In the genomic region with DNA sequence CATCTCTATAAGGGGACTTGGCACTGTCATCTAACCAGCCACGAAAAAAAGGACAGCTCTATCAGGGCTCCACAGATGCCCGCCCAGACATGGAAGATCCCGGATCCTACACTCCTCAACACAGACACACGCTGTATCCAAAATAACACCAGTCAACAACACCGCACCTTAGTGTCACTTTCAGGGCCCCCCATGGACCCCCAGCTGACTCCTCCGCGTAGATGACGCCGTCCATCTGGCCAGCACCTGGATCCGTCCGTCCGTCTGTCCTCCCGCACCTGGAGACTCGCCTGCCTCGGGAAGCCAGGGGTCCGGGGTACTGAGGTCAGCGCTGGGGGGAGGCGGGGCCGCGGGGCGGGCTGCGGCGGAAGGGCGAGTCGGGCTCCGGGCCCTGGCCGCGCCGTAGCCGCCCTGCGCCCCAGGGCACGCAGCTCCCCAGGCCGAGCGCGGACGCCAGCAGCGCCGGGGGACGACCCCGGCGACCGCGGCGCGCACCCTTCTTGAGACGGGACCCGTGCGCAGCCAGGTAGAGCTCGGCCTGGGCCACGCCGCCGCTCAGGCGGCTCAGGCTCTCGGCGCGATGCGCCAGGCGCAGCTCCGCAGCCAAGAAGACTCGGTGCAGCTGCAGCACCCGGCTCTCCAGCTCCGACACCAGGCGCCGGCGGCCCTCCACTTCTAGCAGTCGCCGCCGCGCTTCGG, we compare ENCODE assay signal across 9 mouse cellular contexts. TPM values are rescaled to one million over a fixed set of nuclear protein-coding genes. Genes with fewer than 3 reads are reported as not detected.
DNase-seq lines count a peak whose midpoint lies in the region; ATAC-seq and TF ChIP-seq lines count a peak whose summit lies in the region.
"Had no signal": no experiment of that assay in that cellular context is flagged by ENCODE, and none has a peak within 500 bp of the region (broad histone marks: within the 10 kb centered on the region; RNA-seq: fewer than 3 reads in every experiment).

No protein-coding gene starts in this region.

- DNase-seq in heart, postnatal 4 days: no peak
- peak; percentile 69 for DNase-seq in cerebellum, adult 9-10 months
- no peak for DNase-seq in heart, postnatal 0 days (ENCODE audit: low spot score)
- no peak for DNase-seq in liver, embryonic 14.5 days (ENCODE audit: low read depth in 3 of 3, low spot score in 3 of 3)
- no peak for DNase-seq in left cerebral cortex, adult 8-10 months (ENCODE audit: low spot score in 2 of 2)

- H3K36me3 ChIP-seq in heart, embryonic 11.5 days (ENCODE audit: control insufficient read depth, insufficient read depth, low read length): no peaks in the 10 kb centered on the region
- H3K36me3 ChIP-seq in E14TG2a.4 (ENCODE audit: insufficient read depth, low read length): no peaks in the 10 kb centered on the region
- no peaks in the 10 kb centered on the region for H3K36me3 ChIP-seq in heart, postnatal 0 days (replicated peaks; ENCODE audit: control insufficient read depth, insufficient read depth, low read length)
- H3K36me3 ChIP-seq in liver, embryonic 14.5 days (replicated peaks; ENCODE audit: control insufficient read depth, insufficient read depth, low read depth): no peaks in the 10 kb centered on the region

- TF ChIP-seq CTCF in E14TG2a.4 (conservative IDR thresholded peaks at IDR 0.05; ENCODE audit: low read length): no peak
- no peak for TF ChIP-seq CTCF in heart, postnatal 0 days (IDR thresholded peaks at IDR 0.05; ENCODE audit: low read depth)
- TF ChIP-seq CTCF in liver, embryonic 14.5 days (IDR thresholded peaks at IDR 0.05; ENCODE audit: low read depth): no peak

- H3K9ac ChIP-seq in heart, embryonic 11.5 days (ENCODE audit: low read depth, low read length): peak overlapping the region; percentile 17; the same call in 1 of the 2 replicates
- peak overlapping the region; percentile 54 for H3K9ac ChIP-seq in heart, postnatal 0 days (replicated peaks; ENCODE audit: low read depth, low read length)
- no peak overlapping the region for H3K9ac ChIP-seq in liver, embryonic 14.5 days (replicated peaks)

- H3K4me2 ChIP-seq in heart, embryonic 11.5 days: peak overlapping the region; percentile 99
- H3K4me2 ChIP-seq in heart, postnatal 0 days (ENCODE audit: low read depth, low read length): peak overlapping the region; percentile 97
- H3K4me2 ChIP-seq in liver, embryonic 14.5 days (ENCODE audit: low read depth): peak overlapping the region; percentile 47

- no peaks in the 10 kb centered on the region for H3K9me3 ChIP-seq in heart, embryonic 11.5 days (replicated peaks; ENCODE audit: control insufficient read depth, low read length)
- H3K9me3 ChIP-seq in E14TG2a.4 (ENCODE audit: low read length): no peaks in the 10 kb centered on the region
- H3K9me3 ChIP-seq in heart, postnatal 0 days (replicated peaks; ENCODE audit: control insufficient read depth, low read length): no peaks in the 10 kb centered on the region
- H3K9me3 ChIP-seq in liver, embryonic 14.5 days (ENCODE audit: control insufficient read depth, low read length): no peaks in the 10 kb centered on the region

- under 1% methylated on average over 68 of the region's 70 CpGs for WGBS in heart, embryonic 11.5 days (ENCODE audit: insufficient replicate concordance)
- under 1% methylated on average over 65 of the region's 70 CpGs for WGBS in heart, postnatal 0 days
- 1% methylated on average over 69 of the region's 70 CpGs for WGBS in liver, embryonic 14.5 days (ENCODE audit: insufficient replicate concordance)

- H3K27ac ChIP-seq in heart, embryonic 11.5 days (ENCODE audit: low read depth, low read length): no peak overlapping the region
- no peak overlapping the region for H3K27ac ChIP-seq in heart, postnatal 0 days (ENCODE audit: low read depth)
- no peak overlapping the region for H3K27ac ChIP-seq in liver, embryonic 14.5 days
- H3K27ac ChIP-seq: macrophage had no signal

- peaks cover 78% of the 10 kb centered on the region for H3K27me3 ChIP-seq in heart, embryonic 11.5 days (ENCODE audit: control insufficient read depth, insufficient read depth, low read length)
- peaks cover 63% of the 10 kb centered on the region for H3K27me3 ChIP-seq in E14TG2a.4 (ENCODE audit: insufficient read depth, low read length)
- H3K27me3 ChIP-seq in heart, postnatal 0 days (ENCODE audit: control insufficient read depth, insufficient read depth, low read length): peaks cover 65% of the 10 kb centered on the region
- peaks cover 72% of the 10 kb centered on the region for H3K27me3 ChIP-seq in liver, embryonic 14.5 days (ENCODE audit: control insufficient read depth, insufficient read depth, low read length)

- peak; percentile 43; the same call in 1 of the 2 replicates for ATAC-seq in heart, embryonic 11.5 days (replicated peaks; ENCODE audit: insufficient number of reproducible peaks, low FRiP score, low TSS enrichment)
- ATAC-seq in heart, postnatal 0 days (ENCODE audit: insufficient read depth, low read depth): peak; percentile 10; the same call in 1 of the 2 replicates
- ATAC-seq in liver, embryonic 14.5 days (ENCODE audit: insufficient read depth): no peak
- ATAC-seq in granulocyte monocyte progenitor cell, adult 5-6 weeks (replicated peaks; ENCODE audit: poor library complexity, severe bottlenecking): no peak

- no peak for TF ChIP-seq EP300 in heart, postnatal 0 days (IDR thresholded peaks at IDR 0.05; ENCODE audit: low read depth)
- TF ChIP-seq EP300 in liver, embryonic 14.5 days (IDR thresholded peaks at IDR 0.05; ENCODE audit: low read depth): no peak

- peaks cover 13% of the 10 kb centered on the region for H3K4me1 ChIP-seq in heart, embryonic 11.5 days (ENCODE audit: control insufficient read depth, insufficient read depth, low read length)
- peaks cover 46% of the 10 kb centered on the region for H3K4me1 ChIP-seq in E14TG2a.4 (replicated peaks; ENCODE audit: low read depth, low read length)
- peaks cover 13% of the 10 kb centered on the region for H3K4me1 ChIP-seq in heart, postnatal 0 days (ENCODE audit: control insufficient read depth, insufficient read depth)
- peaks cover 0 to 5% of the 10 kb centered on the region in 2 experiments; a peak in 1 of 4 replicates for H3K4me1 ChIP-seq in liver, embryonic 14.5 days (replicated peaks; ENCODE audit: control insufficient read depth in 2 of 2, insufficient read depth in 2 of 2, low read length in 1 of 2)

- H3K4me3 ChIP-seq in heart, embryonic 11.5 days (ENCODE audit: low read depth, low read length): peak overlapping the region; percentile 68
- peak overlapping the region; percentile 88 for H3K4me3 ChIP-seq in E14TG2a.4 (replicated peaks; ENCODE audit: low read length)
- peak overlapping the region; percentile 60 for H3K4me3 ChIP-seq in heart, postnatal 0 days (ENCODE audit: low read depth, low read length)
- peak overlapping the region in 1 of 2 experiments; percentile 30; a peak in 2 of 4 replicates for H3K4me3 ChIP-seq in liver, embryonic 14.5 days (ENCODE audit: insufficient read depth in 1 of 2, low read depth in 2 of 2, low read length in 2 of 2)

RNA-seq across cellular contexts. Expression of a gene that starts 0.7 kb away (rescaled TPM):
- 0.94 and 1.4 TPM in 2 replicates for polyA plus RNA-seq in heart, embryonic 11.5 days (2014; fragmentation: Nextera tagmentation; extraction: Ambion mirVana)
- total RNA-seq in heart, postnatal 4 days (2021): 1 to 10 TPM; 1.4 to 2.4 TPM
- 4.1 and 9.8 TPM in 2 replicates for total RNA-seq in heart, postnatal 0 days (2014; rRNA removed; ENCODE audit: low replicate concordance)
- 1.8 and 2.7 TPM in 2 replicates for polyA plus RNA-seq in heart, postnatal 0 days (2015; fragmentation: Nextera tagmentation; extraction: Ambion mirVana)
- polyA plus RNA-seq in liver, embryonic 14.5 days (2012; rRNA removed): 0.04 TPM in 1 of 2 replicates, not detected in the other
- not detected in 2 replicates for polyA plus RNA-seq in liver, embryonic 14.5 days (2014; fragmentation: Nextera tagmentation; extraction: Ambion mirVana)
- total RNA-seq in granulocyte monocyte progenitor cell, adult 5-6 weeks (2014; fragmentation: Nextera tagmentation): not detected in 2 replicates
- not detected in 2 replicates for total RNA-seq in granulocyte monocyte progenitor cell, adult 5-6 weeks (2017)
- total RNA-seq in left cerebral cortex, adult 8-10 months (2022): 100 to 1,000 TPM; 177 to 204 (median 186) TPM

RNA-seq across cellular contexts. Expression of a gene that starts 17.7 kb away (rescaled TPM):
- 0.47 and 0.83 TPM in 2 replicates for polyA plus RNA-seq in heart, embryonic 11.5 days (2014; fragmentation: Nextera tagmentation; extraction: Ambion mirVana)
- total RNA-seq in heart, postnatal 4 days (2021): 1 to 10 TPM; 1.9 to 3.1 TPM
- total RNA-seq in heart, postnatal 0 days (2014; rRNA removed; ENCODE audit: low replicate concordance): 33.3 and 48.2 TPM in 2 replicates
- polyA plus RNA-seq in heart, postnatal 0 days (2015; fragmentation: Nextera tagmentation; extraction: Ambion mirVana): 0.78 and 1.4 TPM in 2 replicates
- 0.02 and 0.05 TPM in 2 replicates for polyA plus RNA-seq in liver, embryonic 14.5 days (2012; rRNA removed)
- polyA plus RNA-seq in liver, embryonic 14.5 days (2014; fragmentation: Nextera tagmentation; extraction: Ambion mirVana): not detected in 2 replicates
- total RNA-seq in granulocyte monocyte progenitor cell, adult 5-6 weeks (2014; fragmentation: Nextera tagmentation): not detected in 2 replicates
- not detected in 2 replicates for total RNA-seq in granulocyte monocyte progenitor cell, adult 5-6 weeks (2017)
- under 1 TPM in 2 of 4 experiments, not detected in 2; 0.14 to 0.26 TPM for total RNA-seq in left cerebral cortex, adult 8-10 months (2022)
- polyA plus RNA-seq: macrophage had no signal

RNA-seq across cellular contexts. Expression of a gene that starts 21.2 kb away (rescaled TPM):
- polyA plus RNA-seq in heart, embryonic 11.5 days (2014; fragmentation: Nextera tagmentation; extraction: Ambion mirVana): 0.77 and 0.80 TPM in 2 replicates
- total RNA-seq in heart, postnatal 4 days (2021): not detected
- total RNA-seq in heart, postnatal 0 days (2014; rRNA removed; ENCODE audit: low replicate concordance): not detected in 2 replicates
- polyA plus RNA-seq in heart, postnatal 0 days (2015; fragmentation: Nextera tagmentation; extraction: Ambion mirVana): 0.16 and 0.30 TPM in 2 replicates
- 0.18 and 0.43 TPM in 2 replicates for polyA plus RNA-seq in liver, embryonic 14.5 days (2012; rRNA removed)
- polyA plus RNA-seq in liver, embryonic 14.5 days (2014; fragmentation: Nextera tagmentation; extraction: Ambion mirVana): 0.48 and 0.53 TPM in 2 replicates
- 0.32 TPM in 1 of 2 replicates, not detected in the other for total RNA-seq in granulocyte monocyte progenitor cell, adult 5-6 weeks (2014; fragmentation: Nextera tagmentation)
- total RNA-seq in granulocyte monocyte progenitor cell, adult 5-6 weeks (2017): not detected in 2 replicates
- under 1 TPM in 2 of 4 experiments, not detected in 2; 0.35 to 0.62 TPM for total RNA-seq in left cerebral cortex, adult 8-10 months (2022)
- polyA plus RNA-seq: macrophage had no signal

RNA-seq across cellular contexts. Expression of a gene that starts 48.2 kb away (rescaled TPM):
- 221 TPM in 2 replicates for polyA plus RNA-seq in heart, embryonic 11.5 days (2014; fragmentation: Nextera tagmentation; extraction: Ambion mirVana)
- 10 to 100 TPM; 89.3 to 90.2 TPM for total RNA-seq in heart, postnatal 4 days (2021)
- total RNA-seq in heart, postnatal 0 days (2014; rRNA removed; ENCODE audit: low replicate concordance): 29.2 and 42.1 TPM in 2 replicates
- 146 and 152 TPM in 2 replicates for polyA plus RNA-seq in heart, postnatal 0 days (2015; fragmentation: Nextera tagmentation; extraction: Ambion mirVana)
- 64.5 and 124 TPM in 2 replicates for polyA plus RNA-seq in liver, embryonic 14.5 days (2012; rRNA removed)
- polyA plus RNA-seq in liver, embryonic 14.5 days (2014; fragmentation: Nextera tagmentation; extraction: Ambion mirVana): 88.2 and 101 TPM in 2 replicates
- total RNA-seq in granulocyte monocyte progenitor cell, adult 5-6 weeks (2014; fragmentation: Nextera tagmentation): 246 and 253 TPM in 2 replicates
- total RNA-seq in granulocyte monocyte progenitor cell, adult 5-6 weeks (2017): 262 and 283 TPM in 2 replicates
- 100 to 1,000 TPM; 139 to 165 (median 156) TPM for total RNA-seq in left cerebral cortex, adult 8-10 months (2022)

RNA-seq across cellular contexts. Expression of a gene that starts 55.6 kb away (rescaled TPM):
- polyA plus RNA-seq in heart, embryonic 11.5 days (2014; fragmentation: Nextera tagmentation; extraction: Ambion mirVana): 9.6 and 11.0 TPM in 2 replicates
- 10 to 100 TPM in 1 of 2 experiments, 1 to 10 TPM in 1; 8.0 to 11.5 TPM for total RNA-seq in heart, postnatal 4 days (2021)
- 11.1 and 36.4 TPM in 2 replicates for total RNA-seq in heart, postnatal 0 days (2014; rRNA removed; ENCODE audit: low replicate concordance)
- 30.8 and 32.2 TPM in 2 replicates for polyA plus RNA-seq in heart, postnatal 0 days (2015; fragmentation: Nextera tagmentation; extraction: Ambion mirVana)
- 0.38 and 0.48 TPM in 2 replicates for polyA plus RNA-seq in liver, embryonic 14.5 days (2012; rRNA removed)
- polyA plus RNA-seq in liver, embryonic 14.5 days (2014; fragmentation: Nextera tagmentation; extraction: Ambion mirVana): 0.77 and 0.85 TPM in 2 replicates
- 4.0 and 6.4 TPM in 2 replicates for total RNA-seq in granulocyte monocyte progenitor cell, adult 5-6 weeks (2014; fragmentation: Nextera tagmentation)
- 1.4 and 2.0 TPM in 2 replicates for total RNA-seq in granulocyte monocyte progenitor cell, adult 5-6 weeks (2017)
- total RNA-seq in left cerebral cortex, adult 8-10 months (2022): not detected
- polyA plus RNA-seq: macrophage had no signal

Comparison
In these comparisons a context has a peak if more than half of its experiments do, and no peak if none do; other contexts are left out.
1. ATAC-seq: peak in heart, embryonic 11.5 days (single experiment) and heart, postnatal 0 days (single experiment); none in liver, embryonic 14.5 days (single experiment) and granulocyte monocyte progenitor cell, adult 5-6 weeks (single experiment).
2. H3K4me2 ChIP-seq: peak in every context shown above with its lines; median percentile 99 in heart, embryonic 11.5 days; 97 in heart, postnatal 0 days; 47 in liver, embryonic 14.5 days.
3. RNA of a gene that starts 0.7 kb away (total RNA-seq): 177 to 204 TPM in left cerebral cortex, adult 8-10 months; 4.1 to 9.8 TPM in heart, postnatal 0 days, 1.4 to 2.4 TPM in heart, postnatal 4 days and not detected in granulocyte monocyte progenitor cell, adult 5-6 weeks; every median in the first group is over 10 times any median in the second.